ENCODE assay signal across 22 mouse cellular contexts in the genomic region with DNA sequence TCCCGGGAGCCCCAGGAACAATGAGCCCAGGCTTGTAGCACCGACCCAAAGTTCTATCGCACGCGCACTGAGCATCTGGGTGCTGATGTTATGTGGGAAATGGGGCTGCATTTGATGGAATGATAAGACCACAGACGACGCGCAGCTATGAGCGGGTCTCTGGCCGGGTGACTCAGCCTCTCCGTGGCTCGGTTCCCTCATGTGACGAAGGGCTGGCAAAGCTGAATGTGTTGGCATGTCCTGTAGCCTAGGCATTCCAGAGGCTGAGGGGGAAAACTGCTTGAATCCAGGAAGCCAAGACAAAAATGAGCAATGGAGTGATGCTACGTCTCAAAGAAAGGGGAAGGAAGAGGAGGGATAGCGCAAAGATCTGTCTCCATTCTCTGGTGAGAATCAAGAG.
A peak's percentile ranks its signal among the peaks of the same experiment; 100 is the strongest.
DNase-seq lines count a peak whose midpoint lies in the region; TF ChIP-seq lines count a peak whose summit lies in the region.
"Had no signal": no experiment of that assay in that cellular context is flagged by ENCODE, and none has a peak within 500 bp of the region (broad histone marks: within the 10 kb centered on the region; RNA-seq: fewer than 3 reads in every experiment).

No protein-coding gene starts in this region.

- H3K79me2 ChIP-seq in C2C12 (ENCODE audit: control insufficient read depth, insufficient read depth) = no peaks in the 10 kb centered on the region

- H3K27me3 ChIP-seq in C2C12 (ENCODE audit: control insufficient read depth, insufficient read depth, insufficient read length) = no peaks in the 10 kb centered on the region
- H3K27me3 ChIP-seq: embryonic facial prominence, embryonic 12.5 days; forebrain, embryonic 15.5 days; limb, embryonic 13.5 days; liver, embryonic 13.5 days; neural tube, embryonic 12.5 days had no signal

- peak; percentile 54 to 66 for DNase-seq in cerebellum, postnatal 14 days
- no peak for DNase-seq in cerebellum, adult 11-12 months
- DNase-seq in 3134 (ENCODE audit: extremely low read depth, insufficient read length, low spot score) = peak; percentile 87
- DNase-seq in adrenal gland, postnatal 14 days = peak; percentile 50
- no peak for DNase-seq in layer of hippocampus, adult 2 months (ENCODE audit: low spot score in 2 of 2)
- DNase-seq in ovary, postnatal 36 days (ENCODE audit: low spot score) = no peak
- DNase-seq in spleen, postnatal 36 days (ENCODE audit: low spot score in 2 of 2) = no peak
- DNase-seq: cerebellum, adult 18-20 months; gastrocnemius, postnatal 36 days; layer of hippocampus, postnatal 36 days; liver, embryonic 13.5 days; lung, embryonic 14.5 days; right cerebral cortex, adult 18-20 months; thymus, postnatal 14 days had no signal

- H3K79me3 ChIP-seq in C2C12 (ENCODE audit: low read depth) = no peaks in the 10 kb centered on the region

- no peak for TF ChIP-seq CTCF in C2C12 (IDR thresholded peaks at IDR 0.05; ENCODE audit: control insufficient read depth, insufficient read depth, insufficient read length)
- TF ChIP-seq CTCF in layer of hippocampus, adult 2 months (conservative IDR thresholded peaks at IDR 0.05) = no peak

- H3K4me3 ChIP-seq in C2C12 (ENCODE audit: insufficient read depth, poor library complexity, severe bottlenecking) = no peak overlapping the region
- no peak overlapping the region for H3K4me3 ChIP-seq in layer of hippocampus, adult 2 months
- H3K4me3 ChIP-seq: embryonic facial prominence, embryonic 12.5 days; erythroblast, embryonic 14.5 days; forebrain, embryonic 15.5 days; heart, embryonic 10.5 days; limb, embryonic 13.5 days; liver, embryonic 13.5 days; neural tube, embryonic 12.5 days had no signal

- H3ac ChIP-seq in C2C12 (ENCODE audit: control insufficient read depth, insufficient read length, low read depth) = no peak overlapping the region

- H3K36me3 ChIP-seq in C2C12 (ENCODE audit: control insufficient read depth, insufficient read depth) = no peaks in the 10 kb centered on the region
- H3K36me3 ChIP-seq: embryonic facial prominence, embryonic 12.5 days; forebrain, embryonic 15.5 days; heart, embryonic 10.5 days; limb, embryonic 13.5 days; liver, embryonic 13.5 days; neural tube, embryonic 12.5 days had no signal

- H3K27ac ChIP-seq in layer of hippocampus, adult 2 months = no peak overlapping the region
- H3K27ac ChIP-seq: embryonic facial prominence, embryonic 12.5 days; forebrain, embryonic 15.5 days; heart, embryonic 10.5 days; limb, embryonic 13.5 days; liver, embryonic 13.5 days; macrophage; neural tube, embryonic 12.5 days had no signal

TF ChIP-seq in C2C12, 6 proteins besides CTCF, POLR2A, EP300 and RAD21:
- TF ChIP-seq MYOD1 (IDR thresholded peaks at IDR 0.05; ENCODE audit: control insufficient read depth, insufficient read length, low read depth) (no peak), USF1 (IDR thresholded peaks at IDR 0.05; ENCODE audit: low read depth) (peak; percentile 45)

Comparison
In these comparisons a context has a peak if more than half of its experiments do, and no peak if none do; other contexts are left out.
1. DNase-seq: peak in cerebellum, postnatal 14 days (2 of 2), 3134 (single experiment) and adrenal gland, postnatal 14 days (single experiment); none in cerebellum, adult 11-12 months (single experiment), layer of hippocampus, adult 2 months (0 of 2), ovary, postnatal 36 days (single experiment) and spleen, postnatal 36 days (0 of 2).